Mouse (Mus musculus): ENCODE results near the gene Tbc1d4. TPM values are rescaled to one million over a fixed set of nuclear protein-coding genes. Genes with fewer than 3 reads are reported as not detected.
A peak's percentile ranks its signal among the peaks of the same experiment; 100 is the strongest.

The Tbc1d4 gene
- 12.4 and 13.0 TPM in 2 replicates for polyA plus RNA-seq (2014; fragmentation: Nextera tagmentation; extraction: Ambion mirVana)

DNA sequence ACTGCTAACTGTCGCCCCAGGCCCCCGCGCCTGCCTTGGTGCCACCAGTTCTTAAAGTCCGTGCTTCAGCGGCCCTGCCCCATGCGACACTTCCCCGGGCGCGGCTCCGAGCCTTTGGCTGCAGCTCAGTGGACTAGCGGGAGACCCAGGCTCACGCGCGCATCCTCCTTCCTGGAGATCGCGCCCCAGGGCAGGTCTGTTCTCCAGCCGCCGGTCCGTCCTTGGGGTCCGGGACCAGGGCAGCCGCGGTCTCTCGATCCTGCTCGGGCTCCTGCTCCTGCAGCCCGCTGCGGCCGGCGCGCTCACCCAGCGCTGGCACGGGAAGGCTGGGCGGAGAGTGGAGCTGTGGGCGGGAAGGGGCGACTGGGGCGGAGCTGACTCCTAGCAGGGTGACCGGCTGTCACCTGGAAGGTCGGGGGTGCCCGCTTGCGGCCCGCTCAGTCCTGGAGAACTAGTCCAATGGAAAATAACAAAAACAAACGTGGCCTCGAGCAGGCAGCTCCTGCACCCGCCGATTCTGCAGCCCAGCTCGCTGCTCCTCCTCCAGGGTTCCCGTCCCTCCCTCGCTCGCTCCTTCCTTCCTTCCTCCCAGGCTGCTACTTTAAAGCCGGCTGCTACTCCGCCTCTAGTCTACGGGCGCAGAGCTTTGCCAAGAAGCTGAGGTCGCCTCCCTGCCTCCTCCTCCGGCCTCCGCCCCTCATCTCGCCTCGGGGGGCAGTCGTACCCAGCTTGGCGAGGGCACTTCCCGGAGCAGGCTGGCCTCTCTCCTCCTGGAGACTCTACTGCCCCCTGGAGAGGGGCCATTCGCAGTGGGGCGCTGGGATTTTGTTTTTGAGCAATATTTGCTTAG is at the start of gene Tbc1d4:
Gene Tbc1d4, minus strand, starts transcription at position 673 of the 850 bp plus-strand sequence.
- Histone ChIP-seq H3K4me3 (ENCODE audit: low read depth, low read length) (peak within 1 kb of the TSS; percentile 77), H3K27ac (ENCODE audit: low read depth) (peak within 1 kb of the TSS; percentile 63), H3K36me3 (ENCODE audit: insufficient read depth) (no peaks in the 10 kb centered on the region), H3K9ac (peak within 1 kb of the TSS; percentile 78), H3K4me2 (peak within 1 kb of the TSS; percentile 99), H3K9me3 (ENCODE audit: low read depth, low read length) (no peaks in the 10 kb centered on the region), H3K27me3 (ENCODE audit: insufficient read depth, low read length) (no peaks in the 10 kb centered on the region), H3K4me1 (ENCODE audit: insufficient read depth) (no peaks in the 10 kb centered on the region)
- DNase-seq (peak; percentile 91), ATAC-seq (ENCODE audit: insufficient read depth) (peak; percentile 94)
- peak; percentile 85 for TF ChIP-seq CTCF (IDR thresholded peaks at IDR 0.05; ENCODE audit: low read depth)
- under 1% methylated on average over 62 of the region's 62 CpGs for WGBS

DNA sequence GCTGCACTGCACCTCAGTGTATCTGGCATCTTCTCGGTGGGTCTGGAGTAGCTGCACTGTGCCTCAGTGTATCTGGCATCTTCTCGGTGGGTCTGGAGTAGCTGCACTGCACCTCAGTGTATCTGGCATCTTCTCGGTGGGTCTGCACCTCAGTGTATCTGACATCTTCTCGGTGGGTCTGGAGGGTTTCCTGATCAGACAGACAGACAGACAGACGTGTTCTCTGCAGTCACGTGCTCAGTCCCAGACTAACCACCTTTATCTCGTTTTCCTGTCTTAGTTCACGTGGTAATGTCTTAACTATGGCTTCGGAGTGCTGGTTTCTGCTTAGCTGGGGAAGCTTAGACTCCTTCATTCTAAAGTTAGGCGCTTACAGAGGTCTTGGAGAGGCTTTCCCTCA is 47.3 kb upstream of the Tbc1d4 start:
- H3K36me3 ChIP-seq (ENCODE audit: insufficient read depth) = 0 out of 2 replicates have a peak, but pooled peaks cover 3% of the 10 kb centered on the region
- no peaks in the 10 kb centered on the region for H3K9me3 ChIP-seq (ENCODE audit: low read depth, low read length)
- H3K27ac ChIP-seq (ENCODE audit: low read depth) = no peak overlapping the region
- DNase-seq = no peak
- no peak for ATAC-seq (ENCODE audit: insufficient read depth)
- no peak overlapping the region for H3K4me2 ChIP-seq
- H3K4me3 ChIP-seq (ENCODE audit: low read depth, low read length) = no peak overlapping the region
- TF ChIP-seq CTCF (IDR thresholded peaks at IDR 0.05; ENCODE audit: low read depth) = no peak
- H3K27me3 ChIP-seq (ENCODE audit: insufficient read depth, low read length) = no peaks in the 10 kb centered on the region
- H3K4me1 ChIP-seq (ENCODE audit: insufficient read depth) = no peaks in the 10 kb centered on the region
- WGBS = 80% methylated on average over 10 of the region's 10 CpGs
- H3K9ac ChIP-seq = no peak overlapping the region

DNA sequence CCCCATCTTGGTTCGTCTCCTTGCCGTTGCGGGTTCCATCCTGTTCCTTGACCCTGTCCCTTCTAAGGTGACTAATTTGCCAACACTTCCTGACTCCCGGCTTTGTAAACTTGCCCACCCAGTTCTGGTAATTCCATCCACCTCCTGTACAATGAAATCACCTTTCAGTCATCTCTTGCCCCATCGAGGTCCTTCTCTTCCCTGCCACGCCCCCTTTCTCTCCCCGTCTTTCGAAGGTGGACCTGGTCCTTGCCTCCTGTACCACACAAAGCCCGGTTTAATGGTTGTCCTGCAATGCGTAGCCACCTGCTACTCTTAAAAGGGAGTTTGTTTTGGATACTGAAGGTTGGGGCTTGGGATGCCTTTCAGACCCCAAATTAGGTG is 45.5 kb upstream of the Tbc1d4 start:
- no peaks in the 10 kb centered on the region for H3K4me1 ChIP-seq (ENCODE audit: insufficient read depth)
- no peak overlapping the region for H3K27ac ChIP-seq (ENCODE audit: low read depth)
- H3K4me3 ChIP-seq (ENCODE audit: low read depth, low read length) = peak overlapping the region; percentile 94
- no peaks in the 10 kb centered on the region for H3K9me3 ChIP-seq (ENCODE audit: low read depth, low read length)
- ATAC-seq (ENCODE audit: insufficient read depth) (no peak; the same call in 1 of the 2 replicates), DNase-seq (peak; percentile 26)
- peak overlapping the region; percentile 61 for H3K4me2 ChIP-seq
- WGBS = 2% methylated on average over 10 of the region's 10 CpGs
- no peak for TF ChIP-seq CTCF (IDR thresholded peaks at IDR 0.05; ENCODE audit: low read depth)
- H3K9ac ChIP-seq = peak overlapping the region; percentile 81
- H3K36me3 ChIP-seq (ENCODE audit: insufficient read depth) = no peaks in the 10 kb centered on the region
- H3K27me3 ChIP-seq (ENCODE audit: insufficient read depth, low read length) = no peaks in the 10 kb centered on the region

DNA sequence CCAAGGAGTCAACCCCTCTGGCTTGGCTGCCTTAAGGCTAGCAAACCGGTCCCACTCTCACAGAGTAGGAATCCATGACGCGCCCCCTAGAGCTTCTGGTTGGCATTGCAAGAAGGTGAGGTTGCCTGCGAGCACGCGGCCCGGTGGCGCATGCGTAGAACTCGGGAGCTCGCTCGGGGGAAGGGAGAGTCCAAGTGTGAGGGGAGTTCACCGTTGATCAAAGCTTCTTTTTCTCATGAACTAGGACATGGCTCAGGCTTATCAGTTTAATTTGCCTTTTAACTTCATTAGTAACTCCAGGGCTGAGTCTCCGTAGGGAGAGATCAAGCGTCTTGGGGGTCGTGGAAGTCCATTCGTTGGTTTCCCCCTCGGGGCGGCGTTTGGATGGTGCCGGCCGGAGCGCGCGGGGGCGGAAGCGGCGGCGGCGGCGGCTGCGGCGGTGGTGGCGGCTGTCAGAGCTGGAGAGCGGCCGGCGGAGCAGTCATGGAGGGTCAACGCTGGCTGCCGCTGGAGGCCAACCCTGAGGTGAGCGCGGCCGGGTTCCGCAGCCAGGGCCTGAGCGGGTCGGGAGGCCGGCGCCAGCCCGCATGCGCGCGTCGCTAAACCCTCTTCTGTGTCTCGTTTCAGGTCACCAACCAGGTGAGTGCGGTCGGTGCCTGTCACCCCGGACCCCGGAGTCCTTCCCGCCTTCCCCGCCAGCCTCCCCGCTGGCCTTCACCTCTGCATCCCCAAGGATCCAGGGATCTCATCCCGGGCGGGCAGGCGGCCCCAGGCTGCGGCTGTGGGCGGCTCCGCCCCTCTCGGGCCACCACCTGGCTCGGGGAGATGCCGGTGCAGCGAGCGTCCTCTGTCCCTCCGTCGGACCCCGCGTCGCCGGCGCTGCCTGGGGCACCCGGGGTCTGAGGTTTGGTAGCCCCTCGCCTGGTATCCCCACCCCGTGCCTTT is 44.9 kb upstream of the Tbc1d4 start, which contains the start of gene Uchl3:
Gene Uchl3, plus strand, starts transcription at position 387 of the 945 bp plus-strand sequence.
- peak within 1 kb of the TSS; percentile 94 for H3K4me3 ChIP-seq (ENCODE audit: low read depth, low read length)
- WGBS = under 1% methylated on average over 81 of the region's 81 CpGs
- H3K4me1 ChIP-seq (ENCODE audit: insufficient read depth) = no peaks in the 10 kb centered on the region
- no peaks in the 10 kb centered on the region for H3K27me3 ChIP-seq (ENCODE audit: insufficient read depth, low read length)
- no peaks in the 10 kb centered on the region for H3K9me3 ChIP-seq (ENCODE audit: low read depth, low read length)
- H3K36me3 ChIP-seq (ENCODE audit: insufficient read depth) = no peaks in the 10 kb centered on the region
- ATAC-seq (ENCODE audit: insufficient read depth) (peak; percentile 93), DNase-seq (peak; percentile 100)
- TF ChIP-seq CTCF (IDR thresholded peaks at IDR 0.05; ENCODE audit: low read depth) = peak; percentile 97
- H3K4me2 ChIP-seq = peak within 1 kb of the TSS; percentile 61
- peak within 1 kb of the TSS; percentile 75; the same call in 1 of the 2 replicates for H3K27ac ChIP-seq (ENCODE audit: low read depth)
- H3K9ac ChIP-seq = peak within 1 kb of the TSS; percentile 81

DNA sequence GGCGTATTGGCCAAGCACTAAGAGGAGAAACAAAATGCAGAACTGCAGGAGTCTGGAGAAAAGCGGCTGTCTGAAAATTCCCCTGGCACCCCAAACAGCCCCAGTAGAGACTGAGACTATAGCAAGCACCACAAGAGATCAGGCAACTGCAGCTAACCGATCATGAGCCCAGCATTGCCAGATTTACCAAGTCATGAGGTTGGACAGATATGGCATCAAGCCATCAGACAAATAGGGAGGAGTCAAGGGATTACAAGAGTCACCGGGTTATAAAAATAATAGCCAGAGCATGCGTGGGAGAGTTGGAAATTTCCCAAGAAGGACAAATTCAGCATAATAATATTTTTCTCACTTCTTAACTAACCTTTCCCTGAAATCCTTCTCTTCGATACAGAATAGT is 43.6 kb upstream of the Tbc1d4 start:
- TF ChIP-seq CTCF (IDR thresholded peaks at IDR 0.05; ENCODE audit: low read depth) = no peak
- no peaks in the 10 kb centered on the region for H3K36me3 ChIP-seq (ENCODE audit: insufficient read depth)
- DNase-seq (no peak), ATAC-seq (ENCODE audit: insufficient read depth) (no peak)
- 87% methylated on average over 6 of the region's 6 CpGs for WGBS
- H3K4me2 ChIP-seq = no peak overlapping the region
- no peak overlapping the region for H3K27ac ChIP-seq (ENCODE audit: low read depth)
- no peak overlapping the region for H3K9ac ChIP-seq
- no peaks in the 10 kb centered on the region for H3K27me3 ChIP-seq (ENCODE audit: insufficient read depth, low read length)
- no peaks in the 10 kb centered on the region for H3K4me1 ChIP-seq (ENCODE audit: insufficient read depth)
- no peak overlapping the region for H3K4me3 ChIP-seq (ENCODE audit: low read depth, low read length)
- H3K9me3 ChIP-seq (ENCODE audit: low read depth, low read length) = no peaks in the 10 kb centered on the region

DNA sequence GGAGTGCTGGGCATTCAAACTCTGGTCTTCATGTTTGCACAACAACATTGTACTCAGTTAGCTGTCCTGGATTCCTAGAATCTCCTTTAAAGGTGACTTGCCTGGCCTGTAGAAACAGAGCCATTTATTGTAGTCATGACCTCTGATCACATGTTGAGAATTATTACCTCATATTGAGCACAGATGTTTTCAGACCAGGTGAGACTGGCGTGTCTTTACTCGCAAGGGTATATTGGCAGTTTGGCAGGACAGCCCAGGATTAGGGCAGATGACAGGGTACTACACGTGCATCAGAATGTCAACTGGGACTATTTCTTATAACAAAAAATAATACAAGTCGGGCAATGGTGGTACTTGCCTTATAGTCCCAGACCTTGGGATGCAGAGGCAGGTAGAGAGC is 41.6 kb upstream of the Tbc1d4 start:
- H3K9ac ChIP-seq = no peak overlapping the region

More for the DNA sequence above, 41.6 kb upstream of the Tbc1d4 start:
- Histone ChIP-seq H3K36me3 (ENCODE audit: insufficient read depth) (no peaks in the 10 kb centered on the region), H3K27ac (ENCODE audit: low read depth) (no peak overlapping the region), H3K4me2 (no peak overlapping the region), H3K4me1 (ENCODE audit: insufficient read depth) (no peaks in the 10 kb centered on the region), H3K27me3 (ENCODE audit: insufficient read depth, low read length) (no peaks in the 10 kb centered on the region), H3K4me3 (ENCODE audit: low read depth, low read length) (no peak overlapping the region), H3K9me3 (ENCODE audit: low read depth, low read length) (no peaks in the 10 kb centered on the region)
- WGBS = 78% methylated on average over 4 of the region's 4 CpGs
- TF ChIP-seq CTCF (IDR thresholded peaks at IDR 0.05; ENCODE audit: low read depth) = no peak
- DNase-seq = no peak
- ATAC-seq (ENCODE audit: insufficient read depth) = no peak
